Mouse (Mus musculus) right cerebral cortex, postnatal 4 days (tissue): ENCODE data around the gene Parp3.

ENCODE experiments used
- DNase-seq: peaks from one replicate; pipeline ENCODE4 v3.0.0-alpha.2; 2022

Parp3 gene

GRCm38 (mm10) chr9:106473753-106474105 lies 3.0 kb downstream of the Parp3 start:
- DNase-seq = peak; percentile 3

- DNase-seq = peak; percentile 2
These were observed 3.5 kb downstream of the Parp3 start for GRCm38 (mm10) chr9:106473081-106473752.

DNA sequence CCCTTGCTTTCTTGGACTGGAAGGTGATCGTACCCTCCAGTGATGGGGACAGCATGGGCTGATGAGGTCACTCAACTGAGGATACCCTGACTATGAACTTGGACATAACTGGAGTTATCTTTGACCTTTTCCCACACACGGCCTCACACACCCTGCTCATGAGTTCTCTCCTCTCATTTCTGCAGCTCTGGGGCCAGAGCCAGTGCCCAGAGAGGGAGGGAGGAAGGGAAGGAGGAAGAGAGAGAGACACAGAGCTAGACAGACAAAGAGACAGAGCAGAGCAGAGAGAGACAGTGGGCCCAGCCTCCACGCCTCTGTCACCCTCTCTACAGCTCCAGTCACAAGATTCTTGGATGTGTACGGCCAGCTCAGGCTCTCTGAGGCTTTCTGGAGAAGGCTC lies 4.4 kb downstream of the Parp3 start:
- DNase-seq = peak; percentile 0

DNA sequence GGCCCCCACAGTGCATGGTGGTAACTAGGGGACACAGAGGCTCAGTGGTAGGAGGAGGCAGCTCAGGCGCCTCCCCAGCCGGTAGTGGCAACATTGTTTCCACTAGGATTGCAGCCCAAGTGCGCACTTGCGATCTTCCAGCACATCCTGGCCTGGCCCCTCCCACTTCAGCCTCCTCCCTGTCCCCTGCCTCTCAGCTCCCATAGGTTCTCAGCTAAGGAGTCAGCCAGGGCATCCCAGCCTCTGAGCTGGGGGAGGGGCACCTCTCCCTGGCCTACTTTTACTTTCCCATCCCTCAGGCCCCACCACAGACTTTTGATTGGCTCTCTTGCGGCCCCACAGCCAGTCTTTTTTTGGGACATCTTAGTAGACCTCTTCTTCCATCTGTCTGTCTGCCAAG lies 4.9 kb downstream of the Parp3 start:
- peak; percentile 25 for DNase-seq

DNA sequence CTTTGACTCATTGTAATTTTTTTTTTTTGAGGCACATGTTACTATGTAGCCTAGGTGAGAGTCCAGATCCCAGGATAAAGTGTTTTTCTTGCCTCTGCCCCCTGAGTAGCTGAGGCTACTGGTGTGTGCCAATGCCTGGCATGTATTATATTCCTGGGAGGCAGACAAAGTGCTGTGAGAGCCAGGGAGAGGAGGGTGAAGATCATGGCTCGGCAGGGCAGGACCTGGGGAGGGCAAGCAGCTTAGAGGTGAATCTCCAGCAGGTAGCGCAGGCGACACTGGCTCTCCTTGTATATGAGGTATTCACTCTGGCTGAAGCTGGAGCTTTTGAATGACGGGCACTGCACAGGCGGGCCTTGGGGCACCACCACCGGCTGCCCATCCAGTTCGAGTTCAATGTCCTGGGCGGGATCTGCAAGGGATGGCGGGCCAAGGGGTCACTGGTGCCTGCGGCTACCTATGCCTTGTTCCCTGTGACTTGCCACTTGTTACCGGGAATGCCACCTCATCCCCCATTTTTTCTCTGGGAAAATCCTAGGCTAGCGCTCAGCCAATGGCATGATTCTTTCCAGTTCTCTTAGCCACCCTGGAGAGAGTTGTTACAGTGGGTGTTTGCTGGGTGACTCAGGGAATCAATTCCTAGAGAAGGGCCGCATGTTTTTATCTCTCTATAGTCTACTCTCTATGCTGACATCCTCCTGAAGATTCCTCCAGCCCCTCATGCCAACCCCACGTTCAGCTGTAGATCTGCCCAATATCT lies 5.6 kb downstream of the Parp3 start:
- peak; percentile 2 for DNase-seq

DNA sequence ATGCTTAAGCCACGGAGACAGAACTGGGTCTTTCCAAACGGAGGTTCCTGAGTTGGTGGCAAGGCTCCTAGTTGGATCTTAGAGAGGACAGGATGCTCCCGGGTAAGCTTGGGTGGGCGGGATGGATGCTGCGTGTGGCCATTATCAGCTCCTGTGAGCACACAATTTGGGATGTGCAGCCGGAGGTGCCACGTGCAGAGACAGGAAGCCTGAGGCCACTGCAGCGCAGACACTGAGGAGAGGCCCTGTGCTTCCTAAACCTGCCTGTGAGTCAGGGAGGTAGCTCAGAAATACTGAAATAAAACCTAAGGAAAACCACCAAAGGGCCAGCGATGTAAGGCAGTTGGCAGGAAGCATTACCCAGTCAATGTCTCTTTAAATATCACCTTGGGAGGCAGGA lies 7.0 kb downstream of the Parp3 start:
- DNase-seq = no peak

DNA sequence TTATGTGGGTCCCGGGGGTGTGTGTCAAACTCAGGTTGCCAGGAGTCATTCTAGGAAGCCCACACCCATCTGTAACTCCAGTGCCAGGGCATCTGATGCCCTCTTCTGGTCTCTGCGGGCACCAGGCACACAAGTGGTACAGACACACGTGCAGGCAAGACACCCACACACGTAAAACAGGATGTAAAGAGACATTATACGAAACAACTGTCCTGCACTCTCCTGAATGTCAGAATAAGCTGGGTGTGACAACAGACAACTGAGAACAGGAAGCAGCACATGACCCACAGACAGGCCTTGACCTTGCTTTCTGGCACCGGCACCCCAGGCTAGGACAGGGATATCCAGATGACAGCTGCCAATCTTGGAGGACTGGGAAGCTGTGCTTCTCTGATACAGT lies 7.4 kb downstream of the Parp3 start:
- DNase-seq = no peak

DNA sequence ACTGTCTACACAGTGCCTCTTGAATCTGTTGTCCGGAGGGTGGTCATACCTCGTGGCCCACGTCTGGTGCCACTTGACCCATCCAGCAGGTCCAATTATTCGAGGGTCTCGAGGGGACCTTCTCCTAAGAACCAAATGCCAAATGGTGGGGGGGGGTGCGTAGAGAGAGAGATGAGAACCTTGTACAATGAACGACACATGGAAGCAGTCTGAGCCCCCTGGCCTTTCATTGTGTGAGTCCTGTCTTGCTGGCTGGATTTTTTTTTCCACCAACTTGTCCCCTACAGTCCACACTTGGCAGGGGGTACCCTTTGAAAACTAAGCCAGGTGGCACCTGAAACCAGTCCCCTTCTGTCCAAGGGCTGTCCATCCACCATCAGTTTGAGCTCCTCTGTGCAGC lies 9.0 kb downstream of the Parp3 start:
- DNase-seq = no peak

GRCm38 (mm10) chr9:106466721-106467120 lies 10.0 kb downstream of the Parp3 start:
- no peak for DNase-seq

DNA sequence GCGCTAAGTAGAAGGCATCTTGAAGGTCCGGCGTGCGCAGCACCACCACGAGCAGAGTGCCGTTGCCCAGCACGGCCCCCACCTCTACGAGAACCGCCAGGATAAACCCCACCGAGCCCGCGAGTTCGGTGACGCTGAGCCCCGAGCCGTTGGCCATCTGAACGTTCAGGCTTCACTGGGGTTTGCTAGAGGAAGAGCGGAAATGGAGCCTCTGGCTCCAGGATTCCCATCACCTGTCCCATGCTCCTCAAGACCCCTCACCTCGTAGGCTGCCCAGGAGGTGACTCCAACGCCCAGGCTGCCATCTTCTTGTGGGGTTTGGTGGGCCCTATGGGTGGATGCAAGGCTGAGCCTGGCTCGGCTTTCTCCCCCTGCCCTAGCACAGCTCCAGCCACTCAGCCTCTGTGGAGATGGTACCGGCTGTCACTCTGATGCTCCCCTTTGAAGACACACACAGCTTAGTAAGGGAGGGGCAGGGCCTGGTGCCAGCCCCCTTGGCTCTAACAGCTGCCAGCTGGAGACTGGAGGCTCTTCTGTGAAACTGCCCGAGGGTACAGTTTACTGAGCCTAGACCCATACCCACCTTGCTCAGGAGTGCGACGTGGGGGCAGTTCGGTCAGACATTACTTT lies 11.1 kb downstream of the Parp3 start, which contains the start of gene Gpr62:
TSS of gene Gpr62 (minus strand) at position 368 of the 630 bp plus-strand sequence.
- no peak for DNase-seq

DNA sequence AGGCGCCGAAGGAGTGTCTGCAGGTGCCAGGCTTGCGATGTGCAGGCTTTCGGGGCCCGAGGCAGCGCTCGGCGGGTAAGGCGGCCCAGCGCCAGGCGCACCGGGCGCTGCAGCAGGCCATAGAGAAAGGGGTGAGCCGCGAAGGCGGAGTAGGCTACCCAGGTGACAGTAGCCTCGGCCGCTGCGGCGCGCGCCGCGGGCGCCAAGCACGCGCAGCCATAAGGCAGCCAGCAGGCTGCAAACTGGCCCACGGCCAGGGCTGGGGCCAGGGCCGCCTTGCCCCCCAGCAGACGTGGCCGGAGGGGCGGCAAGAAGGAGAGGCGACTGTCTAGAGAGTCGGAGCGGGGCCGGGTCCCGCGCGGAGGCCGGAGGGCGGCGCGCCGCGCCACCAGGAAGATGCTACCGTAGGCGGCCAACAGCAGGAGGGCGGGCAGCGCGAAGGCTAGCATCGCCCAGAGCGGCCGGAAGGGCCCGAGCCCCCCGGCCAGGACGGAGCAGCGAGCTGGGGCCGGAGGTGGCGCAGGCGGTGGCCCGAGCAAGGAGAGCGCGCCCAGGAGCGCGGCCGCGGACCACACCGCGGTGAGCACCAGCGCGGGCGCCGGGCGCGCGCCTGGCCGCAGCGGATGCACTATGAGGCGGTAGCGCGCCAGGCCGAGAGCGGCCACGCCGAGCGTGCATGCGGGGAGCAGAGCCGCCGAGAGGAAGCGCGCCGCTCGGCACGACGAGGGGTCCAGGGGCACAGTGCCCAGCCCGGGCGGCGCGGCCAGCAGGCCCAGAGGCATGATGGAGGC lies 11.8 kb downstream of the Parp3 start:
- peak; percentile 79 for DNase-seq

- no peak for DNase-seq
These were observed 13.4 kb downstream of the Parp3 start for GRCm38 (mm10) chr9:106463122-106464063.

DNA sequence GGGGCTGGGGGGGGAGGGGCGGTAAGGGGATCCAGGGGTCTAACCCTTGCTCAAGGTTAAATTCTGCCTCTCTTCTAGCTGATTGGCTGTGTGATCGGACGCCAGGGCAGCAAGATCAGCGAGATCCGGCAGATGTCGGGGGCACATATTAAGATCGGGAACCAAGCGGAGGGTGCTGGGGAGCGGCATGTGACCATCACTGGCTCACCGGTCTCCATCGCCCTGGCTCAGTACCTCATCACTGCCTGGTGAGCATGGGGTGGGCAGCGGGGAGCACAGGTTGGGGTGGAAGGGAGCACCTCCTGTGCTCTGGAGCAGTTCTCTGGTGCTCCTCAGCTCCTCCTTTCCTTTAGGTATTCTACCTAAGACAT lies 14.3 kb downstream of the Parp3 start:
- DNase-seq = no peak

- DNase-seq = no peak
These were observed 14.9 kb downstream of the Parp3 start for GRCm38 (mm10) chr9:106461641-106462429.

- DNase-seq = no peak
These were observed 15.7 kb downstream of the Parp3 start for GRCm38 (mm10) chr9:106461026-106461415.

DNA sequence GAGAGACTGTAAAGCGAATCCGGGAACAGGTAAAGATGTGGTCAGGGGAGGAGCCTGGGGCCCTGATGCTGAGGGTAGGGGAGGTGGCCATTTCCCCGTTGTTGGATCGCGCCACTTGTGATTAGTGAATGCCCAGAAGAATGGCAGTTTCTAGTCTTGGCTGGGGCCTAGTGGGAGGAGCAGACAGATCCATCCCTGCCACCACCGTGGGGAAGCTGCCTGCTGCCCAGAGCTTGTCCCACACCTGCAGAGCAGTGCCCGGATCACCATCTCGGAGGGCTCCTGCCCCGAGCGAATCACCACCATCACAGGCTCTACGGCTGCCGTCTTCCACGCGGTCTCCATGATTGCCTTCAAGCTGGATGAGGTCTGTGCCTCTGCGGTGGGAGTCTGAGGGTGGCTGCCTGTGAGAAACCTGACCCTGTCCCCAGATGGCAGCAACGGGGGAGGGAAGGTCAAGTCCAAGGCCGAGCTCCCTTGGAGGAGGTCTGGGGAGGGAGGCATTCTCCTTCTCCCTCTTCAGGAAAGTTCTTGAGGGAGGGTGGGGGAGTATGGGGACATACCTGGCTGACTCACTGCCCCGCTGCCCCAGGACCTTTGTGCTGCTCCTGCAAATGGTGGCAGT lies 16.2 kb downstream of the Parp3 start:
- DNase-seq = no peak

GRCm38 (mm10) chr9:106459946-106460345 lies 16.8 kb downstream of the Parp3 start:
- DNase-seq = no peak

GRCm38 (mm10) chr9:106457920-106458319 lies 18.8 kb downstream of the Parp3 start:
- DNase-seq = no peak

GRCm38 (mm10) chr9:106457163-106457559 lies 19.6 kb downstream of the Parp3 start:
- DNase-seq = no peak

GRCm38 (mm10) chr9:106456325-106457162 lies 20.2 kb downstream of the Parp3 start:
- peak; percentile 53 for DNase-seq
